15 mouse cellular contexts compared by ENCODE assay signal in genomic region chr6:30183624-30184023, GRCm38 (mm10).
"Had no signal": no experiment of that assay in that cellular context is flagged by ENCODE, and none has a peak within 500 bp of the region (broad histone marks: within the 10 kb centered on the region; RNA-seq: fewer than 3 reads in every experiment).

No protein-coding gene starts in this region.

- H3K4me2 ChIP-seq: neural tube, embryonic 15.5 days; stomach, embryonic 15.5 days had no signal

- H3K27ac ChIP-seq: neural tube, embryonic 15.5 days; stomach, embryonic 15.5 days; stomach, postnatal 0 days had no signal

- H3K36me3 ChIP-seq: neural tube, embryonic 15.5 days; stomach, embryonic 15.5 days had no signal

- DNase-seq: retina, postnatal 1 day; right cerebral cortex, adult 18-20 months; right cerebral cortex, postnatal 14 days; right cerebral cortex, postnatal 25 days; right cerebral cortex, postnatal 4 days; spleen, adult 18-20 months; thymus, adult 18-20 months; thymus, adult 2 months; thymus, postnatal 14 days; thymus, postnatal 25 days; thymus, postnatal 36 days; thymus, postnatal 4 days had no signal

- H3K9me3 ChIP-seq: neural tube, embryonic 15.5 days; stomach, embryonic 15.5 days had no signal

- H3K4me3 ChIP-seq: neural tube, embryonic 15.5 days; stomach, embryonic 15.5 days had no signal

- H3K9ac ChIP-seq: neural tube, embryonic 15.5 days; stomach, embryonic 15.5 days had no signal
